Mouse (Mus musculus): ENCODE results near the gene Spocd1. TPM values are rescaled to one million over a fixed set of nuclear protein-coding genes. Genes with fewer than 3 reads are reported as not detected.
A peak's percentile ranks its signal among the peaks of the same experiment; 100 is the strongest.

Spocd1 gene
- polyA plus RNA-seq, 1 experiment from 2014 or later: 0.06 TPM

GRCm38 (mm10) chr4:129905032-129905431 is 24.0 kb upstream of the Spocd1 start:
- ATAC-seq (ENCODE audit: insufficient number of reproducible peaks, insufficient read depth, low FRiP score, low TSS enrichment, low read depth): no peak
- Histone ChIP-seq H3K4me2 (no peak overlapping the region), H3K4me1 (peaks cover 7% of the 10 kb centered on the region), H3K4me3 (no peak overlapping the region), H3K36me3 (no peaks in the 10 kb centered on the region), H3K27ac (no peak overlapping the region), H3K27me3 (no peaks in the 10 kb centered on the region), H3K9ac (no peak overlapping the region), H3K9me3 (no peaks in the 10 kb centered on the region)
- 85% methylated on average over 3 of the region's 3 CpGs for WGBS

- Histone ChIP-seq H3K9ac (0 out of 2 replicates have a peak overlapping the region, but pooled peaks have one; percentile 16), H3K4me2 (peak overlapping the region; percentile 34), H3K36me3 (no peaks in the 10 kb centered on the region), H3K4me3 (peak overlapping the region; percentile 16; the same call in 1 of the 2 replicates), H3K27ac (no peak overlapping the region), H3K27me3 (no peaks in the 10 kb centered on the region), H3K4me1 (peaks cover 7% of the 10 kb centered on the region), H3K9me3 (no peaks in the 10 kb centered on the region)
- ATAC-seq (ENCODE audit: insufficient number of reproducible peaks, insufficient read depth, low FRiP score, low TSS enrichment, low read depth): no peak
- WGBS: 42% methylated on average over 13 of the region's 13 CpGs
Measured at GRCm38 (mm10) chr4:129906016-129906415, 23.0 kb upstream of the Spocd1 start.

DNA sequence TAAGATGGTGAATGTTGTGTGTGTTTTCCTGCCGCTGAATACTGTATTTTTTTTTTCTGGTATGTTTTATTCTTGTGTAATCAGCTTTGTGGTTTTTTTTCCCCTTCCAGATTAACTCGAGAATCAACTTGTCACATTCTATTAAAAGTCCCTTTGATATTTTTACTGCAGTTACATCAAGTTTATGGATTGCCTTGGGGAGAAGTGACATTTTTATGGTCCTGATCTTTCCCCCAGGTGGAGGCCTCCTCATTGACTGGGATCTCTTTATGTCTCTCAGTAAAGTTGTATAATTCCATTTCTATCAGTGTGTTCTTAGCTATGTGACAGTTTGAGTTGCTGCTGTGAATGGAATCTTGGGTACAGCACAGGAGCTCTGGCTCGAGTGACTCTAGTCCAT is 20.2 kb upstream of the Spocd1 start:
- Histone ChIP-seq H3K27ac (no peak overlapping the region; the same call in 1 of the 2 replicates), H3K4me2 (no peak overlapping the region), H3K4me3 (no peak overlapping the region), H3K4me1 (peaks cover 12% of the 10 kb centered on the region), H3K9ac (no peak overlapping the region), H3K36me3 (no peaks in the 10 kb centered on the region), H3K27me3 (no peaks in the 10 kb centered on the region), H3K9me3 (no peaks in the 10 kb centered on the region)
- ATAC-seq (ENCODE audit: insufficient number of reproducible peaks, insufficient read depth, low FRiP score, low TSS enrichment, low read depth): no peak
- 47% methylated on average over 3 of the region's 3 CpGs for WGBS

DNA sequence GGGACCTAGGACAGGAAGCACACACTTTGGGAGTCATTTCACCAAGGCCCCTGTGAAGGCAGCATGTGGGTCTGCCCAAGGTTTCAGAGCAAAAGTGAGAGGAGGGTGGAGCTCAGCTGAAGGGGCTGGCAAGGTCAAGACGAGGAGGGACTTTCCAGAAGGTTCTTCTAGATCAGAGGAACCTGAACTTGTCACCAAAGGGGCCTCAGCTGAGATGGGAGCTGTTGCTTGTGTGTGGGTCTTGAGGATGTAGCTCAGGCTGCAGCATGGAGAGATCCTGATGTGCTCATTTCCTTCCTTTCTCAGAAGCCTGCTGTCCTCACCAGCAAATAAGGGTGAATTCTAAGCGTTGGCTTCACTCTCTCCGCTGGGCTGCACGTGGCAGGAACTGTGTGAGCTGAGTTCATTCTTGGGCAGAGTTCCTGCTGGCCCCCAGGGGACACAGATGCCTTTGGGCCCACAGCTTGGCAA is 19.8 kb upstream of the Spocd1 start:
- Histone ChIP-seq H3K27ac (no peak overlapping the region; the same call in 1 of the 2 replicates), H3K27me3 (no peaks in the 10 kb centered on the region), H3K9me3 (no peaks in the 10 kb centered on the region), H3K4me2 (no peak overlapping the region), H3K36me3 (no peaks in the 10 kb centered on the region), H3K4me3 (no peak overlapping the region), H3K4me1 (peaks cover 16% of the 10 kb centered on the region), H3K9ac (no peak overlapping the region)
- 75% methylated on average over 4 of the region's 4 CpGs for WGBS
- no peak for ATAC-seq (ENCODE audit: insufficient number of reproducible peaks, insufficient read depth, low FRiP score, low TSS enrichment, low read depth)

DNA sequence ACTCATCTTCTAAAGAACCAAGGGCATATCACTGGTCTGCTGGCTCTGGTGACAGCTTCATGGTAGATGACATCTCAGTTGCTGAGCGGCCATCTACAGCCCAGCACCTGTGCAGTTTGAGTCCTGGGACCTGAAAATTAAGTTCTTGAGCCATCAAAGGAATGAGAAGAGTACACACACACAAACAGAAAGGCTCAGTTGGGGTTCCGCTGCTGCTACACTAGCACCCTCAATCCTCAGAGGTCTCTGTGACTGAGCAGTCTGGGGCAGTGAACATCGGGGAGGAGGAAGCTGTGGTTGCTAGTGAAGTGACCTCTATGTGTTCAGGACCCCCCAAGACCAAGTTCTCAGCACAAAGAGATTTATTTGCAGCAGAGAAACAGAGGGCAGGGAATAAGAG is 16.1 kb upstream of the Spocd1 start:
- no peaks in the 10 kb centered on the region for H3K36me3 ChIP-seq
- WGBS: 79% methylated on average over 3 of the region's 3 CpGs
- H3K4me3 ChIP-seq: no peak overlapping the region
- no peak overlapping the region for H3K9ac ChIP-seq
- no peak overlapping the region for H3K4me2 ChIP-seq
- H3K9me3 ChIP-seq: no peaks in the 10 kb centered on the region
- H3K4me1 ChIP-seq: peaks cover 21% of the 10 kb centered on the region
- no peak for ATAC-seq (ENCODE audit: insufficient number of reproducible peaks, insufficient read depth, low FRiP score, low TSS enrichment, low read depth)
- no peak overlapping the region for H3K27ac ChIP-seq
- 0 out of 2 replicates have a peak, but pooled peaks cover 3% of the 10 kb centered on the region for H3K27me3 ChIP-seq

DNA sequence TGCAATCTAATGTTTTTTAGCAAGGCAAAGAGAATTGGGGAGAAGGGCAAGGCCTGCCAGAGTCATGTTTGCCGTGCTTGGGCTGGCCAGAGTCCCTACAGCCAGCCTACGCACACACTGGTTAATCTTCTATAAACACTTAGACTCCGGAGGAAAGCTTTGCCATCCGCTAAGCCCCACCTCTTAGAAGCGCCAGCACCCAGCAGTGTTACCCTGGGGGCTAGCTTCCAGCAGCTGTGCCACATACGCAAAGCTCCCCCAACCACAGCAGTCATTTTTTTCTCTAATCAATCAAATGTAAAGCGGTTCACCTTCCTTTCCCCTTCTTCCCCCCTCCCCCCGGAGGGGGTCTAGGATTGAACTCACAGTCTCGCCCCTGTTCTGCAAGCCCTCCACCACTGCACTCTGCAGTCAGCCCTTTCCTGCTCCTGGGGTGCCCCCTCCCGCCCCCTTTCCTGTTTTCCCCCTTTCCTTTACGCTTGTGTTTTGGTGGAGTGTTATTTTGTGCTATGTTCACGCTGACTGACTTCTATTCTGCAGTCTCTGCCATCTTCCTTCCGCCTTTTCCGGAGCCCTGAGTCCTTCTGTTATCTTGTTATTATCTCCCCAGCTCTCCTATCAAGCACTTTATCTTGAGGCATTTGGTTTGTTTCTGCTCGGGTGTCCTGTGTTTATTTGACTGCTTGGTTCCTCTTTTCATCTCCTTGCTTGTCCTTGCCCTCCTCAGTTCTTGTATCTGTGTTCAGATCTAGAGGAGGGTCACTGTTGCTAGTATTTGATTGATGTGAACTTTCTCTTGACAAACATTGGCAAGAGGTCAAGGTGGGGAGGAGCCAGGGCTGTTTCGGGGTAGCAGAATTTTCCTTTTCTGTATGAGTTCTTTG is 15.0 kb upstream of the Spocd1 start:
- WGBS: 14% methylated on average over 16 of the region's 16 CpGs
- peak overlapping the region; percentile 48; the same call in 1 of the 2 replicates for H3K27ac ChIP-seq
- no peaks in the 10 kb centered on the region for H3K9me3 ChIP-seq
- H3K4me1 ChIP-seq: peaks cover 30% of the 10 kb centered on the region
- H3K9ac ChIP-seq: peak overlapping the region; percentile 27; the same call in 1 of the 2 replicates
- no peaks in the 10 kb centered on the region for H3K36me3 ChIP-seq
- 0 out of 2 replicates have a peak, but pooled peaks cover 3% of the 10 kb centered on the region for H3K27me3 ChIP-seq
- H3K4me2 ChIP-seq: peak overlapping the region; percentile 39
- no peak overlapping the region for H3K4me3 ChIP-seq
- ATAC-seq (ENCODE audit: insufficient number of reproducible peaks, insufficient read depth, low FRiP score, low TSS enrichment, low read depth): no peak

DNA sequence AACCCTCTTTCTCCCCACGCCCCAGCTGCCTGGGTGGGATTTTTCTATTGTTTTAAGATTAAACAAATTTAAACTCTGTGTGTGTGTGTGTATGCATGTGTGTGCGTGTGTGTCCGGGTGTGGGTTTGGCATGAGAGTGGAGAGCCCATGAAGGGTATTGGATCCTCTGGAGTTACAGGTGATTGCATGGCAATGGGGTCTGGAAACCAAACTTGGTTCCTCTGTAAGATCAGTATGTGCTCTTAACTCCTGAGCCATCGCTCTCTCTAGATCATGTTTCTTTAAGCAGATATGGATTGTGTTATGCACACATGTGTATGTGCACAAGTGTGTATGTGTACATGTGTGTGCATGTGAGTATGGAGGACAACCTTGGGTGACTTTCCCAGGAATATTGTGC is 14.4 kb upstream of the Spocd1 start:
- Histone ChIP-seq H3K4me3 (no peak overlapping the region), H3K36me3 (no peaks in the 10 kb centered on the region), H3K27ac (no peak overlapping the region), H3K9me3 (no peaks in the 10 kb centered on the region), H3K27me3 (0 out of 2 replicates have a peak, but pooled peaks cover 3% of the 10 kb centered on the region), H3K9ac (no peak overlapping the region), H3K4me1 (peaks cover 30% of the 10 kb centered on the region), H3K4me2 (no peak overlapping the region)
- ATAC-seq (ENCODE audit: insufficient number of reproducible peaks, insufficient read depth, low FRiP score, low TSS enrichment, low read depth): no peak
- 80% methylated on average over 4 of the region's 4 CpGs for WGBS

GRCm38 (mm10) chr4:129915349-129915988 is 13.6 kb upstream of the Spocd1 start:
- no peak overlapping the region for H3K27ac ChIP-seq
- no peak overlapping the region for H3K9ac ChIP-seq
- 0 out of 2 replicates have a peak, but pooled peaks cover 3% of the 10 kb centered on the region for H3K27me3 ChIP-seq
- H3K9me3 ChIP-seq: no peaks in the 10 kb centered on the region
- H3K4me1 ChIP-seq: peaks cover 33% of the 10 kb centered on the region
- H3K4me3 ChIP-seq: no peak overlapping the region
- ATAC-seq (ENCODE audit: insufficient number of reproducible peaks, insufficient read depth, low FRiP score, low TSS enrichment, low read depth): no peak
- no peak overlapping the region for H3K4me2 ChIP-seq
- H3K36me3 ChIP-seq: no peaks in the 10 kb centered on the region
- 80% methylated on average over 7 of the region's 7 CpGs for WGBS

DNA sequence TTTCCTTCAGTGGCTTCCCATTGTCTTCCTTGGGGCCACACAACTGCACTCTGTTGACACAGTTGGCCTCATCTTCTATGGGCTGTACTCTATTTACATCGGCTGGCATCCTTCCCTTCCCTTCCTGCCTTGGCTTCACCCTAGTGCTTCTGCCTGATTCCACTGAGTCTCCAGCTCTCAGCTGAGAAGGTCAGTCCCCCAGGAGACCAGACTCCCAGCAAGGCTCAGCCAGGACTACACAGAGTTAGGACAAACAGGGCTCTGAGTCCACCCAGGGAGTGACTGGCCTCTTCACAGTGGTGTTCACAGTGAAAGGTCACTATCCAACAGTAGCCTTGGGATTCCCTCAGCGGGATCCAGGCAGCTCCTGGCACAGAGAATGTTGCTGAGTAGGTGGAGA is 12.9 kb upstream of the Spocd1 start:
- WGBS: 43% methylated on average over 2 of the region's 2 CpGs

GRCm38 (mm10) chr4:129917016-129917603 is 11.9 kb upstream of the Spocd1 start:
- Histone ChIP-seq H3K36me3 (no peaks in the 10 kb centered on the region), H3K27me3 (0 out of 2 replicates have a peak, but pooled peaks cover 3% of the 10 kb centered on the region), H3K4me3 (no peak overlapping the region), H3K4me1 (peaks cover 47% of the 10 kb centered on the region), H3K9me3 (no peaks in the 10 kb centered on the region), H3K4me2 (no peak overlapping the region), H3K9ac (no peak overlapping the region), H3K27ac (peak overlapping the region; percentile 48)
- WGBS: 55% methylated on average over 8 of the region's 8 CpGs
- no peak for ATAC-seq (ENCODE audit: insufficient number of reproducible peaks, insufficient read depth, low FRiP score, low TSS enrichment, low read depth)

More for the DNA sequence above, 12.9 kb upstream of the Spocd1 start:
- Histone ChIP-seq H3K9me3 (no peaks in the 10 kb centered on the region), H3K4me3 (no peak overlapping the region), H3K27me3 (0 out of 2 replicates have a peak, but pooled peaks cover 3% of the 10 kb centered on the region), H3K4me2 (no peak overlapping the region), H3K36me3 (no peaks in the 10 kb centered on the region), H3K9ac (no peak overlapping the region), H3K4me1 (peaks cover 40% of the 10 kb centered on the region), H3K27ac (no peak overlapping the region)
- ATAC-seq (ENCODE audit: insufficient number of reproducible peaks, insufficient read depth, low FRiP score, low TSS enrichment, low read depth): no peak

- Histone ChIP-seq H3K4me3 (no peak overlapping the region), H3K9me3 (no peaks in the 10 kb centered on the region)
Measured at GRCm38 (mm10) chr4:129918464-129918863, 10.6 kb upstream of the Spocd1 start.

More at GRCm38 (mm10) chr4:129918464-129918863, 10.6 kb upstream of the Spocd1 start:
- Histone ChIP-seq H3K4me2 (no peak overlapping the region), H3K27me3 (0 out of 2 replicates have a peak, but pooled peaks cover 3% of the 10 kb centered on the region), H3K9ac (no peak overlapping the region), H3K36me3 (no peaks in the 10 kb centered on the region), H3K4me1 (peaks cover 46% of the 10 kb centered on the region), H3K27ac (no peak overlapping the region; the same call in 1 of the 2 replicates)
- 56% methylated on average over 5 of the region's 5 CpGs for WGBS
- ATAC-seq (ENCODE audit: insufficient number of reproducible peaks, insufficient read depth, low FRiP score, low TSS enrichment, low read depth): no peak
